Mouse (Mus musculus): ENCODE results near the gene Tsku. TPM values are rescaled to one million over a fixed set of nuclear protein-coding genes. Genes with fewer than 3 reads are reported as not detected.
A peak's percentile ranks its signal among the peaks of the same experiment; 100 is the strongest.

Tsku gene
- total and polyA plus RNA-seq, 2 experiments from 2014 or later = 6.2 to 24.8 TPM

DNA sequence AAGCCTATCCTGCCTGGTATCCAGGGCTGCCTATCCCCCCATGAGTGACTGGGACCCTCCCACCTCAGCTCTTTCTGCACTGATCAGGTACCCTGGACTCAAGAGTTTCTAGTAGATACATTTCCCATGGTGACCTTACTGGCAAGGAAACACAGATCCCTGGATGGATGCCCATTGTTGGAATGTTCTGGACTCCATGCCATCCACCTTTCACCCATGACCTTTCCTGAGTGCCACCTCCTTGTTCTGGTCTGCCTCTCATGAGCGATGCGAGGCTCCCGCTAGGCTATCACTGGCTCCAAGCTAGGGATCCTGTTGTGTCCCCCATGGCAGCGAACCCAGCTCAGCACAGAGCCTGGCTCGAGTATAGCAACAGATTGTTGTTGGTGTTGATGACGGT lies 11.3 kb downstream of the Tsku start:
- Histone ChIP-seq H3K27ac (ENCODE audit: low read depth, low read length) (no peak overlapping the region), H3K4me2 (ENCODE audit: low read depth) (no peak overlapping the region), H3K4me1 (ENCODE audit: insufficient read depth) (peaks cover 4% of the 10 kb centered on the region; the same call in 1 of the 2 replicates), H3K27me3 (ENCODE audit: insufficient read depth, low read length) (no peaks in the 10 kb centered on the region), H3K36me3 (ENCODE audit: insufficient read depth) (peaks cover 34% of the 10 kb centered on the region), H3K9me3 (ENCODE audit: low read length) (no peaks in the 10 kb centered on the region), H3K9ac (no peak overlapping the region), H3K4me3 (ENCODE audit: low read depth, low read length) (no peak overlapping the region)
- DNase-seq (no peak), ATAC-seq (no peak)
- 91% methylated on average over 6 of the region's 6 CpGs for WGBS
- no peak for TF ChIP-seq CTCF (IDR thresholded peaks at IDR 0.05; ENCODE audit: low read depth)

DNA sequence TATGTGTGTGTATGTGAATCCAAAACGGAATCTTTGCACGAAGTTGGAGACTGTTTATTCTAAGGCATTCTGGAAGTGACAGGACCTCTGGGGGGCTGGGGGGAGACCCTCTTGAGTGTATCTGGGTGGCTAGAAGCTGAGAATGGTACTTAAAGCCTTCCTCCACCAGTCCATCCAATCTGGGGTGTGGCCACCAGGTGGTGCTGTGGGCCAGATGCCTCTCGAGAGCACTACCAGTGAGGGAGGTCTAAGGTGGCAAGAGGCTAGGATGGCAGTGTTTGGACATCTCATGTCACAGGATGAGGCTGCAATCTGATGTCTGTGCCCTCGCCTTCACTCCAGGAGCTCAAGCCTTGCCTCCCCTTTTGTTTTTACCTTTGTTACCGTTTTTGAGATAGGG lies 12.0 kb downstream of the Tsku start:
- H3K4me3 ChIP-seq (ENCODE audit: low read depth, low read length) = no peak overlapping the region
- peak; percentile 70 for DNase-seq
- H3K4me1 ChIP-seq (ENCODE audit: insufficient read depth) = peaks cover under 1% of the 10 kb centered on the region; the same call in 1 of the 2 replicates
- H3K9me3 ChIP-seq (ENCODE audit: low read length) = no peaks in the 10 kb centered on the region
- no peaks in the 10 kb centered on the region for H3K27me3 ChIP-seq (ENCODE audit: insufficient read depth, low read length)
- 21% methylated on average over 5 of the region's 5 CpGs for WGBS
- no peak overlapping the region for H3K27ac ChIP-seq (ENCODE audit: low read depth, low read length)
- no peak overlapping the region for H3K4me2 ChIP-seq (ENCODE audit: low read depth)
- peak; percentile 90 for TF ChIP-seq CTCF (IDR thresholded peaks at IDR 0.05; ENCODE audit: low read depth)
- no peak overlapping the region for H3K9ac ChIP-seq
- peak; percentile 59 for ATAC-seq
- H3K36me3 ChIP-seq (ENCODE audit: insufficient read depth) = peaks cover 34% of the 10 kb centered on the region

DNA sequence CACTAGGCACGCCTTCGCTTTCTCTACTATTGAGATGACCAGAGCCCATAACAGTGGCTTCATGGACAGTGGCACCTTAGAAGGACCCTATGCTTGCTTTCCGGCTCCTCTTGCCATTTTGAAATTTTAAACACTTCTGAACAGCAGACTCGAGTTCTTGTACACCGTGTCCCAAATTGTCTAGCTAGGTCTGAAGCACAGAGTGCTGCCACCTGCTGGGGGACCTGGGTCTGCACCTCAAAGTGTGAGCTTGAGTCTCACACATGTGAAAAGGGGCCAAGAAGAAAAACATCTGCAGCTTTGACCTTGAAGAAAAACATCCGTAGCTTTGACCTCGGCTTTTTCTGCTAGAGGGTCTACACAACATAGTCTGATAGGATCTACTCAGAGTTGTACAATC lies 13.1 kb downstream of the Tsku start:
- 60% methylated on average over 7 of the region's 7 CpGs for WGBS
- Histone ChIP-seq H3K27me3 (ENCODE audit: insufficient read depth, low read length) (no peaks in the 10 kb centered on the region), H3K36me3 (ENCODE audit: insufficient read depth) (peaks cover 33% of the 10 kb centered on the region), H3K4me3 (ENCODE audit: low read depth, low read length) (no peak overlapping the region), H3K9ac (no peak overlapping the region), H3K27ac (ENCODE audit: low read depth, low read length) (no peak overlapping the region), H3K4me2 (ENCODE audit: low read depth) (no peak overlapping the region), H3K9me3 (ENCODE audit: low read length) (no peaks in the 10 kb centered on the region), H3K4me1 (ENCODE audit: insufficient read depth) (no peaks in the 10 kb centered on the region)
- DNase-seq (peak; percentile 74), ATAC-seq (peak; percentile 38; the same call in 1 of the 2 replicates)
- TF ChIP-seq CTCF (IDR thresholded peaks at IDR 0.05; ENCODE audit: low read depth) = peak; percentile 84

DNA sequence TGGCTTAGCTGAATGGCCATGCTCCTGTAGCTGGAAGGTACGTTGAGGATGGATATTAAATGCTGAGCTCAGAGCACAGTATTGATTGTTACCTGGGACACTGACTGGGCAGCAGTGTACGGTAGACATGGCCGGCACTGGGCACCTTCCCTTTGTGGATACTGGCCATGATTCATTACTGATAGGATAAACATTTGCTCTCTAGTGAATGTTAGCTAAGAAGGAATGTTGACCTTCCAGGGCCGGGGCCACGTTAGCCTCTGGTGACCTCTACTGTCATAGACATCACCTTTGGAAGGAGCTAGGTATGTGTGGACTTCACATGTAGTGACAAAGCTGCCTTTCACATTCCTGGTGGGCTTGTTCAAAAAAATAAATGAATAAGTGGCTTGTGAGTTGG lies 13.7 kb downstream of the Tsku start:
- DNase-seq (no peak), ATAC-seq (no peak)
- Histone ChIP-seq H3K9ac (no peak overlapping the region), H3K36me3 (ENCODE audit: insufficient read depth) (peaks cover 28% of the 10 kb centered on the region), H3K27me3 (ENCODE audit: insufficient read depth, low read length) (no peaks in the 10 kb centered on the region), H3K27ac (ENCODE audit: low read depth, low read length) (no peak overlapping the region), H3K9me3 (ENCODE audit: low read length) (no peaks in the 10 kb centered on the region), H3K4me1 (ENCODE audit: insufficient read depth) (no peaks in the 10 kb centered on the region), H3K4me3 (ENCODE audit: low read depth, low read length) (no peak overlapping the region), H3K4me2 (ENCODE audit: low read depth) (no peak overlapping the region)
- TF ChIP-seq CTCF (IDR thresholded peaks at IDR 0.05; ENCODE audit: low read depth) = no peak
- WGBS = 93% methylated on average over 5 of the region's 5 CpGs

DNA sequence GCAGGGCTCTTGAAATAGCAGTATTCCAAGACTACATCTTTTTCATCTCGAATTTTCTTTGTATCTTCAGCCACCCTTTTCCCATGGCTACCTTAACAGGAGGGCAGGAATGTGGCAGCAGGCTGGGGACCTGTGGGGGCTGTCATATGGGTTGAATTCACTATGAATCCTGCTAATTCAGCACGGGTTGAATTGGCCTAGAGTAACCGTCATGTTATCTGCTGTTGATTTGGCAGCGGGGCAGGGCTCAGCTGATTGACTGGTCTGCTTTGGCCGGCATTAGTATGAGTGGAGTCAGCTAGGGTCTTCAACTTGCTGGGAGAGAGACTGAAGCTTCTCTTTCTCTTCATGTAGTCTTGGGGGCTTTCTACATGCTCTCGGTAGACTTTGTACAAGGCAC lies 16.1 kb downstream of the Tsku start:
- H3K36me3 ChIP-seq (ENCODE audit: insufficient read depth) = peaks cover 8% of the 10 kb centered on the region; the same call in 1 of the 2 replicates
- H3K9me3 ChIP-seq (ENCODE audit: low read length) = no peaks in the 10 kb centered on the region
- no peak overlapping the region for H3K27ac ChIP-seq (ENCODE audit: low read depth, low read length)
- no peak overlapping the region for H3K4me2 ChIP-seq (ENCODE audit: low read depth)
- ATAC-seq = no peak
- H3K4me3 ChIP-seq (ENCODE audit: low read depth, low read length) = no peak overlapping the region
- H3K4me1 ChIP-seq (ENCODE audit: insufficient read depth) = 0 out of 2 replicates have a peak, but pooled peaks cover 3% of the 10 kb centered on the region
- no peak for DNase-seq
- no peak overlapping the region for H3K9ac ChIP-seq
- no peaks in the 10 kb centered on the region for H3K27me3 ChIP-seq (ENCODE audit: insufficient read depth, low read length)
- WGBS = 58% methylated on average over 6 of the region's 6 CpGs
- no peak for TF ChIP-seq CTCF (IDR thresholded peaks at IDR 0.05; ENCODE audit: low read depth)

DNA sequence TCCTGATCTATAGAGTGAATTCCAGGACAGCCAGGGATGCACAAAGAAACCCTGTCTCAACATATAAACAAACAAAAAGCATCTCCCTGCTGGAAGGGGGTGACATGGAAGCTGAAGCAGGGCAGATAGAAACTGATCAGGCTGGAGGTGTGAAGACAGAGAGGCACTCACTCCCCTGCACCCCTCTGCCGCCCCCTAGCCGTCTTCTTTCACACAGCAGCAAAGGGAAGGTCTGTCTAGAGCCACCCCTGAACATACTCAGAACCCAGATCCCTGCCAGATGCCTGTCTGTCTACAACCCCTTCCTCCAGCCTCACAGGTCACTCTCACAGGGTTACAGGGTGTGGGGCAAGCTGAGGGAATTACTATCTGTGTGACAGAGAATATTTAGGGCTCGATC lies 16.8 kb downstream of the Tsku start:
- peak; percentile 46 for TF ChIP-seq CTCF (IDR thresholded peaks at IDR 0.05; ENCODE audit: low read depth)
- no peaks in the 10 kb centered on the region for H3K27me3 ChIP-seq (ENCODE audit: insufficient read depth, low read length)
- no peak for DNase-seq

DNA sequence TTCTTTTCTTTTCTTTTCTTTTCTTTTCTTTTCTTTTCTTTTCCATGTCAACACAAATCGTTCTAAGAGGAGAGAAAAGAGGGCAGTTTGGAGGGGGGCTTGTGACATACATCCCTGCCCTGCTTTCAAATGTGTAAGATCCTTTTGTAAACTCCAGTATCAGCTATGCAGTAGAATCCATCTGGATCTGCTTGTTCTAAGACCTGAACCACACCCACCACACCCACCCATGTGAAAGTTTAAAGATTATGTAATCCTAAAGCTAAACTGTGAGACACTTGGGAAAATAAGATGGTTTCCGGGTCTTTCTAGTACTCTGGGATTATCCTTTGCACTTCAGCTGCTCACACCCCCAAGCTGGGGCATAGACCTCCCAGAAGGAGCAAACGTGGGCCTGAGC lies 18.9 kb downstream of the Tsku start:
- Histone ChIP-seq H3K27me3 (ENCODE audit: insufficient read depth, low read length) (no peaks in the 10 kb centered on the region), H3K36me3 (ENCODE audit: insufficient read depth) (no peaks in the 10 kb centered on the region), H3K4me3 (ENCODE audit: low read depth, low read length) (no peak overlapping the region), H3K9ac (no peak overlapping the region), H3K4me2 (ENCODE audit: low read depth) (no peak overlapping the region), H3K27ac (ENCODE audit: low read depth, low read length) (no peak overlapping the region), H3K9me3 (ENCODE audit: low read length) (no peaks in the 10 kb centered on the region), H3K4me1 (ENCODE audit: insufficient read depth) (0 out of 2 replicates have a peak, but pooled peaks cover 3% of the 10 kb centered on the region)
- no peak for DNase-seq
- no peak for ATAC-seq
- no peak for TF ChIP-seq CTCF (IDR thresholded peaks at IDR 0.05; ENCODE audit: low read depth)
- 49% methylated on average over 3 of the region's 3 CpGs for WGBS

More for the DNA sequence above, 16.8 kb downstream of the Tsku start:
- Histone ChIP-seq H3K9me3 (ENCODE audit: low read length) (no peaks in the 10 kb centered on the region), H3K4me3 (ENCODE audit: low read depth, low read length) (no peak overlapping the region), H3K4me1 (ENCODE audit: insufficient read depth) (0 out of 2 replicates have a peak, but pooled peaks cover 3% of the 10 kb centered on the region), H3K4me2 (ENCODE audit: low read depth) (no peak overlapping the region), H3K36me3 (ENCODE audit: insufficient read depth) (0 out of 2 replicates have a peak, but pooled peaks cover 2% of the 10 kb centered on the region), H3K27ac (ENCODE audit: low read depth, low read length) (no peak overlapping the region), H3K9ac (no peak overlapping the region)
- ATAC-seq = 0 out of 2 replicates have a peak, but pooled peaks have one; percentile 30
- WGBS = 22% methylated on average over 3 of the region's 3 CpGs

Data from forebrain, postnatal 0 days (tissue).